Mouse (Mus musculus): ENCODE data around the gene Ptprd. TPM values are rescaled to one million over a fixed set of nuclear protein-coding genes. Genes with fewer than 3 reads are reported as not detected.

Ptprd gene
- polyA plus RNA-seq, 1 experiment from 2014 or later, result 51.4 TPM

DNA sequence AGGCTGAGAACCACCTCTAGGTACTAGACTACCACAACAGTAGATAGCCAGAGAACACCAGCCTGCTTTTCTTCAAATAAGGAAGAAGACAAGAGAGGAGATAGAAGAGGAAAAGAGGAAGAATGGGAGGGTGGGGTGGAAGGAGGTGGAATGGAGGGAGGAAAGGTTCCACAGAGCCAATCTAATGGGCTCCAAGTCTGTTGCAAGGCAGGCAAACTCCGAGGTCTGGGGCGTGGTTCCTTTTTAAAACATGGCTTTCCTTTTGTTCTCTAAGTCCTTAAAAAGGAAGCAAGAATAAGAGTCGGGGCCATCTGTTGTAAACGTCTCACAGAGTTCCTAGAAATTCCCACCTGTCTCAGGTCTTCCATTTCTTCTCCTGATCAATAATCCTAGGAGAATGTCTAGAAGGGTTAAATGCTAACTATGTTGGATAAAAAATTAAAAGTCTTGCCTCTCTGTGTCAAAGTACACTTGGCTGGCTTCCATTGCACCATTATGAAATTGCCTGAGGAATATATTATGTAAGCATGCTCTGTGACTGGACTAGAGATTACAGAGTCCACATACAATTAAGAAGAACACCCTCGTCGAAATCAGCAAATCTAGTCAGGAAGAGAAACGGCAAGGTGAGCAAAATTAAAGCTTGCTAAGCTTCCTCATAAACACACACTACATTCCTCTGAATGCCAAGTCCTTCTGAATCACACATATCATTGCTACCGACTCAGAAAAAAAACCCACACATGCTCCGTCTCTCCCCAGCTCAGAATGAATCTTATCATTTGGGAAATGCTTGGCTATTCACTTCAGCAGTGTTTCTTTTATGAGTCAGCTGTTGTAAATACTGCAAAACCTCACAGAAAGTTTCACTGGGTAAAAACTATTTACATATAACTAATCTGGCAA is 1787.2 kb downstream of the Ptprd start:
- H3K27ac ChIP-seq, result no peak overlapping the region
- H3K4me3 ChIP-seq (replicated peaks), result no peak overlapping the region
- no peaks in the 10 kb centered on the region for H3K9me3 ChIP-seq
- peaks cover 4% of the 10 kb centered on the region; the same call in 1 of the 2 replicates for H3K4me1 ChIP-seq (replicated peaks)
- no peak for ATAC-seq
- no peaks in the 10 kb centered on the region for H3K36me3 ChIP-seq
- no peak overlapping the region for H3K9ac ChIP-seq (replicated peaks)
- H3K4me2 ChIP-seq (replicated peaks), result no peak overlapping the region
- 83% methylated on average over 9 of the region's 9 CpGs for WGBS
- no peaks in the 10 kb centered on the region for H3K27me3 ChIP-seq

DNA sequence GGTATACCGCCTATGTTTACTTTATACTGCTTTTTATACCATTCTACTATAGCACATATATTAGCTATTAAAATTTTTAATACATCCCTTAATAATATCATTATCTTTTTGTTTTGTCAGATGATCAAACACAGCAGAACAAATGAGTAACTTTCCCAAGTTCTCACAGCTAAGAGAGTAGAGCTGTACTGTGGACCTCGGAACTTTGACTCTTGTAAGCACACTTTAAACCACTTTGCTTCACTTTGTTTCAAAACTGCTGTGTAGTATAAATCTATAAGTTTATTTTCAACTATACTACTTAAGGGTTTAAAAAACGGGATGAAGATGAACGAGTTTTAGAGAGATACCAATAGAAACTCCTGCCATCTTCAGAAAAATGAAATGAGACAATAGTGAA is 1789.6 kb downstream of the Ptprd start:
- Histone ChIP-seq H3K27me3 (no peaks in the 10 kb centered on the region), H3K36me3 (no peaks in the 10 kb centered on the region), H3K4me3 (replicated peaks) (no peak overlapping the region), H3K4me2 (replicated peaks) (no peak overlapping the region), H3K4me1 (replicated peaks) (0 out of 2 replicates have a peak, but pooled peaks cover 4% of the 10 kb centered on the region), H3K27ac (no peak overlapping the region), H3K9me3 (no peaks in the 10 kb centered on the region), H3K9ac (replicated peaks) (no peak overlapping the region)
- ATAC-seq, result no peak
- WGBS, result 91% methylated on average over 4 of the region's 4 CpGs

GRCm38 (mm10) chr4:76419641-76420040 is 1792.1 kb downstream of the Ptprd start:
- Histone ChIP-seq H3K9me3 (no peaks in the 10 kb centered on the region), H3K27ac (no peak overlapping the region), H3K9ac (replicated peaks) (no peak overlapping the region), H3K36me3 (no peaks in the 10 kb centered on the region), H3K4me2 (replicated peaks) (no peak overlapping the region), H3K4me3 (replicated peaks) (no peak overlapping the region), H3K4me1 (replicated peaks) (0 out of 2 replicates have a peak, but pooled peaks cover under 1% of the 10 kb centered on the region), H3K27me3 (no peaks in the 10 kb centered on the region)
- whole genome bisulfite sequencing, result 62% methylated on average over 2 of the region's 2 CpGs
- no peak for ATAC-seq

GRCm38 (mm10) chr4:76417676-76418075 is 1794.1 kb downstream of the Ptprd start:
- H3K36me3 ChIP-seq, result no peaks in the 10 kb centered on the region
- H3K4me2 ChIP-seq (replicated peaks), result no peak overlapping the region
- H3K9ac ChIP-seq (replicated peaks), result no peak overlapping the region
- WGBS, result 97% methylated on average over 5 of the region's 5 CpGs
- no peak for ATAC-seq
- no peaks in the 10 kb centered on the region for H3K27me3 ChIP-seq
- no peak overlapping the region for H3K27ac ChIP-seq
- H3K4me1 ChIP-seq (replicated peaks), result no peaks in the 10 kb centered on the region
- no peaks in the 10 kb centered on the region for H3K9me3 ChIP-seq
- no peak overlapping the region for H3K4me3 ChIP-seq (replicated peaks)

- H3K4me1 ChIP-seq (replicated peaks), result no peaks in the 10 kb centered on the region
- H3K27me3 ChIP-seq, result no peaks in the 10 kb centered on the region
- H3K27ac ChIP-seq, result no peak overlapping the region
- no peak overlapping the region for H3K4me3 ChIP-seq (replicated peaks)
- no peak overlapping the region for H3K9ac ChIP-seq (replicated peaks)
- no peaks in the 10 kb centered on the region for H3K36me3 ChIP-seq
- no peaks in the 10 kb centered on the region for H3K9me3 ChIP-seq
- no peak overlapping the region for H3K4me2 ChIP-seq (replicated peaks)
- 83% methylated on average over 5 of the region's 5 CpGs for WGBS
- ATAC-seq, result no peak
These were observed 1796.1 kb downstream of the Ptprd start for GRCm38 (mm10) chr4:76415624-76416023.

- Histone ChIP-seq H3K4me3 (replicated peaks) (no peak overlapping the region), H3K27me3 (no peaks in the 10 kb centered on the region), H3K9ac (replicated peaks) (no peak overlapping the region), H3K36me3 (no peaks in the 10 kb centered on the region), H3K4me1 (replicated peaks) (peaks cover 4% of the 10 kb centered on the region; the same call in 1 of the 2 replicates), H3K9me3 (no peaks in the 10 kb centered on the region), H3K4me2 (replicated peaks) (no peak overlapping the region), H3K27ac (no peak overlapping the region)
- ATAC-seq, result no peak
- WGBS, result 91% methylated on average over 4 of the region's 4 CpGs
These were observed 1797.2 kb downstream of the Ptprd start for GRCm38 (mm10) chr4:76414591-76414990.

GRCm38 (mm10) chr4:76410053-76410452 is 1801.7 kb downstream of the Ptprd start:
- H3K27ac ChIP-seq, result no peak overlapping the region
- no peaks in the 10 kb centered on the region for H3K36me3 ChIP-seq
- no peak overlapping the region for H3K4me2 ChIP-seq (replicated peaks)
- H3K4me1 ChIP-seq (replicated peaks), result peaks cover 21% of the 10 kb centered on the region
- H3K9ac ChIP-seq (replicated peaks), result no peak overlapping the region
- no peaks in the 10 kb centered on the region for H3K27me3 ChIP-seq
- no peak for ATAC-seq
- 19% methylated on average over 2 of the region's 2 CpGs for WGBS
- H3K9me3 ChIP-seq, result no peaks in the 10 kb centered on the region
- H3K4me3 ChIP-seq (replicated peaks), result no peak overlapping the region

DNA sequence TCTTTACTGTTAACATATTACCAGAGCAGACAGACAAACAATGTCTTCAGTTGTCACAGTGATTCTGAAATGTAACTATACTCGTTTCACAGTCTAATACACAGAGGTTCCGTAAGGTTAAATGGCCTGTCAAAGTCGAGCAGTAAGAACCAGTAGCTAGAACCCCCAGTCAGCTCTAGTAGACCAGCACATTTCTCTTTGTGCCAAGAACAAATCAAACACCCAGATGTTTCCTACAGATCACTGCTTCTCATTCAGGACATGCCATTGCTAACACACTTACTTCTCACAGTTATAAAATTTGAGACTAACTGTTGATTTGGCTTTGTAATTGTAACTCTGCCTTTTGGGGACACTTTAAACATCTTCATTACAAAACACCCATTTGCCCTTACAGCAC is 1802.6 kb downstream of the Ptprd start:
- H3K4me2 ChIP-seq (replicated peaks), result no peak overlapping the region
- H3K36me3 ChIP-seq, result no peaks in the 10 kb centered on the region
- H3K4me1 ChIP-seq (replicated peaks), result peaks cover 21% of the 10 kb centered on the region
- no peaks in the 10 kb centered on the region for H3K9me3 ChIP-seq
- H3K9ac ChIP-seq (replicated peaks), result no peak overlapping the region
- 53% methylated on average over 3 of the region's 3 CpGs for WGBS
- ATAC-seq, result no peak
- H3K27me3 ChIP-seq, result no peaks in the 10 kb centered on the region
- no peak overlapping the region for H3K4me3 ChIP-seq (replicated peaks)
- H3K27ac ChIP-seq, result no peak overlapping the region

DNA sequence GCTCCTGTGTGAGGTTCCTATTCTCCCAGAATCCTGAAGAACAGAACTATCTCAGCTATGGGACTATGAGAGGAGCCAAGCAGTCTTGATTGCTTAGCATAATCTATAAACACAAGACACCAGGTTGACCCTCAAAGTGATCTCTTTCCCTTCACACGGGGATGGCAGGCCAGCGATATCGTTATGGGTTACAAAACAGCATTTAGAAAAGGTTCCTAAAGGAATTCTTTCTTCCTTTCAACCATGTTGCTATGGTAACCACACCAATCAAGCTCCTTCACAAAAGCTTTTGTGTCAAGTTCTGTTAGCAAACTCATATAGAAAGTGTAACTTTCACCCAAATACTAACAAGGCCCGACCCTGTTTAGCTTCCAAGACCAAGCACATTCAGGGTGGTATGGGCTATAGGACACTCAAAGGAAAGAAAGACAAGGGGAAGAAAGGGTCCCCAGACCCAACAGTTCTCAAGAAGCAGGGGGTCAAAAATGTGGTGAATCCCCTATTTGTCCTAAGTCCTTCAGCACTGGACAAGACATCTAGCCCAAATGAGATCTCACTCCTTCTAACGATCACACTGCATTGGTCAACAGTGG is 1805.8 kb downstream of the Ptprd start:
- H3K27me3 ChIP-seq, result no peaks in the 10 kb centered on the region

GRCm38 (mm10) chr4:76403219-76403618 is 1808.5 kb downstream of the Ptprd start:
- no peak overlapping the region for H3K4me2 ChIP-seq (replicated peaks)
- no peak for ATAC-seq
- H3K27me3 ChIP-seq, result no peaks in the 10 kb centered on the region
- peaks cover 12% of the 10 kb centered on the region for H3K4me1 ChIP-seq (replicated peaks)
- no peak overlapping the region for H3K4me3 ChIP-seq (replicated peaks)
- H3K27ac ChIP-seq, result no peak overlapping the region
- no peaks in the 10 kb centered on the region for H3K36me3 ChIP-seq
- 96% methylated on average over 5 of the region's 5 CpGs for WGBS
- H3K9ac ChIP-seq (replicated peaks), result no peak overlapping the region
- H3K9me3 ChIP-seq, result no peaks in the 10 kb centered on the region

More for the DNA sequence above, 1805.8 kb downstream of the Ptprd start:
- peak; percentile 73 for ATAC-seq
- H3K4me1 ChIP-seq (replicated peaks), result peaks cover 21% of the 10 kb centered on the region
- no peak overlapping the region for H3K4me2 ChIP-seq (replicated peaks)
- no peaks in the 10 kb centered on the region for H3K9me3 ChIP-seq
- no peak overlapping the region for H3K27ac ChIP-seq
- 7% methylated on average over 5 of the region's 5 CpGs for WGBS
- H3K36me3 ChIP-seq, result no peaks in the 10 kb centered on the region
- no peak overlapping the region for H3K9ac ChIP-seq (replicated peaks)
- H3K4me3 ChIP-seq (replicated peaks), result no peak overlapping the region

DNA sequence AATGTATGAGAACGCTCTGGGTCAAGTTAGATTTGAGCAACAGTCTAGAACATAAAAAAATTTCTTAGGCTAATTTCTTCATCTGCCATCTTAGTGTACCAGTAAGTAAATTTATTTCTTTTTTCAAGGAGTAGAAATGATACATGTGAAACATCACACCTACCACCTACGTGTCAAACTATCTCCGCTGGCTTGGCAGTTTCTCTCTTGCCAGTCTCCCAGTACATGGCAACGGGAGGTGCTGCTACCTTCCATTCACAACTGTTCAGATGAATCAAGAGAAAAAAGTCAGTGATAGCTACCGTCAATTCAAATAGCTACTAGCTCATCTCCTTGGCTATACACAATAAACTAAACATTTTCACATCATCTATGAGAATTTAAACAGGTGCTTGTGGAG is 1823.9 kb downstream of the Ptprd start:
- H3K36me3 ChIP-seq, result no peaks in the 10 kb centered on the region
- 87% methylated on average over 5 of the region's 5 CpGs for WGBS
- no peak overlapping the region for H3K27ac ChIP-seq
- no peak overlapping the region for H3K4me2 ChIP-seq (replicated peaks)
- H3K9ac ChIP-seq (replicated peaks), result no peak overlapping the region
- H3K9me3 ChIP-seq, result 0 out of 2 replicates have a peak, but pooled peaks cover 3% of the 10 kb centered on the region
- no peak for ATAC-seq
- no peaks in the 10 kb centered on the region for H3K27me3 ChIP-seq
- peaks cover 6% of the 10 kb centered on the region; the same call in 1 of the 2 replicates for H3K4me1 ChIP-seq (replicated peaks)
- H3K4me3 ChIP-seq (replicated peaks), result no peak overlapping the region

Data from midbrain, embryonic 13.5 days (tissue).